Mouse (Mus musculus): ENCODE results near the gene Shisa3. TPM values are rescaled to one million over a fixed set of nuclear protein-coding genes. Genes with fewer than 3 reads are reported as not detected.

Shisa3 gene
- polyA plus RNA-seq, 1 experiment from 2014 or later: 2.0 TPM

- Histone ChIP-seq H3K9me3 (replicated peaks; ENCODE audit: control insufficient read depth, low read length) (no peaks in the 10 kb centered on the region), H3K9ac (ENCODE audit: low read depth, low read length) (no peak overlapping the region), H3K4me2 (no peak overlapping the region), H3K4me3 (ENCODE audit: low read depth, low read length) (no peak overlapping the region), H3K27me3 (ENCODE audit: control insufficient read depth, insufficient read depth, low read length) (no peaks in the 10 kb centered on the region), H3K4me1 (ENCODE audit: control insufficient read depth, insufficient read depth, low read length) (peaks cover 7% of the 10 kb centered on the region), H3K27ac (ENCODE audit: low read depth, low read length) (no peak overlapping the region), H3K36me3 (ENCODE audit: control insufficient read depth, insufficient read depth, low read length) (no peaks in the 10 kb centered on the region)
- WGBS (ENCODE audit: insufficient replicate concordance): 77% methylated on average over 7 of the region's 7 CpGs
- no peak for ATAC-seq (replicated peaks; ENCODE audit: insufficient number of reproducible peaks, low FRiP score, low TSS enrichment)
These were observed 21.8 kb downstream of the Shisa3 start for GRCm38 (mm10) chr5:67629440-67629839.

GRCm38 (mm10) chr5:67629861-67630260 is 22.2 kb downstream of the Shisa3 start:
- H3K9ac ChIP-seq (ENCODE audit: low read depth, low read length): no peak overlapping the region
- no peak for ATAC-seq (replicated peaks; ENCODE audit: insufficient number of reproducible peaks, low FRiP score, low TSS enrichment)
- peaks cover 7% of the 10 kb centered on the region for H3K4me1 ChIP-seq (ENCODE audit: control insufficient read depth, insufficient read depth, low read length)
- no peaks in the 10 kb centered on the region for H3K36me3 ChIP-seq (ENCODE audit: control insufficient read depth, insufficient read depth, low read length)
- WGBS (ENCODE audit: insufficient replicate concordance): 88% methylated on average over 6 of the region's 6 CpGs
- no peak overlapping the region for H3K4me3 ChIP-seq (ENCODE audit: low read depth, low read length)
- no peaks in the 10 kb centered on the region for H3K27me3 ChIP-seq (ENCODE audit: control insufficient read depth, insufficient read depth, low read length)
- H3K27ac ChIP-seq (ENCODE audit: low read depth, low read length): no peak overlapping the region
- H3K9me3 ChIP-seq (replicated peaks; ENCODE audit: control insufficient read depth, low read length): no peaks in the 10 kb centered on the region
- H3K4me2 ChIP-seq: no peak overlapping the region

GRCm38 (mm10) chr5:67631261-67631660 is 23.6 kb downstream of the Shisa3 start:
- 94% methylated on average over 12 of the region's 12 CpGs for WGBS (ENCODE audit: insufficient replicate concordance)

GRCm38 (mm10) chr5:67633138-67633782 is 25.6 kb downstream of the Shisa3 start:
- Histone ChIP-seq H3K27ac (ENCODE audit: low read depth, low read length) (no peak overlapping the region), H3K9me3 (replicated peaks; ENCODE audit: control insufficient read depth, low read length) (no peaks in the 10 kb centered on the region), H3K4me3 (ENCODE audit: low read depth, low read length) (no peak overlapping the region), H3K9ac (ENCODE audit: low read depth, low read length) (no peak overlapping the region), H3K4me1 (ENCODE audit: control insufficient read depth, insufficient read depth, low read length) (peaks cover 7% of the 10 kb centered on the region), H3K27me3 (ENCODE audit: control insufficient read depth, insufficient read depth, low read length) (no peaks in the 10 kb centered on the region), H3K36me3 (ENCODE audit: control insufficient read depth, insufficient read depth, low read length) (no peaks in the 10 kb centered on the region), H3K4me2 (peak overlapping the region; percentile 45)
- ATAC-seq (replicated peaks; ENCODE audit: insufficient number of reproducible peaks, low FRiP score, low TSS enrichment): no peak
- WGBS (ENCODE audit: insufficient replicate concordance): 34% methylated on average over 7 of the region's 7 CpGs

More at GRCm38 (mm10) chr5:67631261-67631660, 23.6 kb downstream of the Shisa3 start:
- H3K9me3 ChIP-seq (replicated peaks; ENCODE audit: control insufficient read depth, low read length): no peaks in the 10 kb centered on the region
- H3K27ac ChIP-seq (ENCODE audit: low read depth, low read length): no peak overlapping the region
- no peaks in the 10 kb centered on the region for H3K36me3 ChIP-seq (ENCODE audit: control insufficient read depth, insufficient read depth, low read length)
- no peak overlapping the region for H3K4me2 ChIP-seq
- no peak for ATAC-seq (replicated peaks; ENCODE audit: insufficient number of reproducible peaks, low FRiP score, low TSS enrichment)
- peaks cover 7% of the 10 kb centered on the region for H3K4me1 ChIP-seq (ENCODE audit: control insufficient read depth, insufficient read depth, low read length)
- no peaks in the 10 kb centered on the region for H3K27me3 ChIP-seq (ENCODE audit: control insufficient read depth, insufficient read depth, low read length)
- no peak overlapping the region for H3K4me3 ChIP-seq (ENCODE audit: low read depth, low read length)
- no peak overlapping the region for H3K9ac ChIP-seq (ENCODE audit: low read depth, low read length)

- Histone ChIP-seq H3K4me3 (ENCODE audit: low read depth, low read length) (no peak overlapping the region), H3K9me3 (replicated peaks; ENCODE audit: control insufficient read depth, low read length) (no peaks in the 10 kb centered on the region), H3K4me1 (ENCODE audit: control insufficient read depth, insufficient read depth, low read length) (peaks cover 7% of the 10 kb centered on the region), H3K27me3 (ENCODE audit: control insufficient read depth, insufficient read depth, low read length) (no peaks in the 10 kb centered on the region), H3K27ac (ENCODE audit: low read depth, low read length) (no peak overlapping the region), H3K9ac (ENCODE audit: low read depth, low read length) (0 out of 2 replicates have a peak overlapping the region, but pooled peaks have one; percentile 22), H3K4me2 (peak overlapping the region; percentile 45), H3K36me3 (ENCODE audit: control insufficient read depth, insufficient read depth, low read length) (no peaks in the 10 kb centered on the region)
- no peak for ATAC-seq (replicated peaks; ENCODE audit: insufficient number of reproducible peaks, low FRiP score, low TSS enrichment)
- WGBS (ENCODE audit: insufficient replicate concordance): 18% methylated on average over 10 of the region's 10 CpGs
These were observed 26.2 kb downstream of the Shisa3 start for GRCm38 (mm10) chr5:67633831-67634268.

GRCm38 (mm10) chr5:67634339-67634738 is 26.7 kb downstream of the Shisa3 start:
- H3K9ac ChIP-seq (ENCODE audit: low read depth, low read length): no peak overlapping the region
- H3K4me3 ChIP-seq (ENCODE audit: low read depth, low read length): no peak overlapping the region
- H3K27me3 ChIP-seq (ENCODE audit: control insufficient read depth, insufficient read depth, low read length): no peaks in the 10 kb centered on the region; the same call in 1 of the 2 replicates
- H3K4me2 ChIP-seq: no peak overlapping the region
- 67% methylated on average over 3 of the region's 3 CpGs for WGBS (ENCODE audit: insufficient replicate concordance)
- no peaks in the 10 kb centered on the region for H3K36me3 ChIP-seq (ENCODE audit: control insufficient read depth, insufficient read depth, low read length)
- H3K4me1 ChIP-seq (ENCODE audit: control insufficient read depth, insufficient read depth, low read length): peaks cover 7% of the 10 kb centered on the region
- H3K27ac ChIP-seq (ENCODE audit: low read depth, low read length): no peak overlapping the region
- no peaks in the 10 kb centered on the region for H3K9me3 ChIP-seq (replicated peaks; ENCODE audit: control insufficient read depth, low read length)
- no peak for ATAC-seq (replicated peaks; ENCODE audit: insufficient number of reproducible peaks, low FRiP score, low TSS enrichment)

GRCm38 (mm10) chr5:67640596-67641312 is 33.1 kb downstream of the Shisa3 start:
- Histone ChIP-seq H3K36me3 (ENCODE audit: control insufficient read depth, insufficient read depth, low read length) (no peaks in the 10 kb centered on the region), H3K4me3 (ENCODE audit: low read depth, low read length) (no peak overlapping the region), H3K9ac (ENCODE audit: low read depth, low read length) (no peak overlapping the region), H3K27ac (ENCODE audit: low read depth, low read length) (no peak overlapping the region), H3K27me3 (ENCODE audit: control insufficient read depth, insufficient read depth, low read length) (no peaks in the 10 kb centered on the region; the same call in 1 of the 2 replicates), H3K4me2 (no peak overlapping the region), H3K9me3 (replicated peaks; ENCODE audit: control insufficient read depth, low read length) (no peaks in the 10 kb centered on the region), H3K4me1 (ENCODE audit: control insufficient read depth, insufficient read depth, low read length) (no peaks in the 10 kb centered on the region)
- 76% methylated on average over 8 of the region's 8 CpGs for WGBS (ENCODE audit: insufficient replicate concordance)
- no peak for ATAC-seq (replicated peaks; ENCODE audit: insufficient number of reproducible peaks, low FRiP score, low TSS enrichment)

- no peak overlapping the region for H3K4me2 ChIP-seq
- H3K4me3 ChIP-seq (ENCODE audit: low read depth, low read length): no peak overlapping the region
- H3K27ac ChIP-seq (ENCODE audit: low read depth, low read length): no peak overlapping the region
- H3K9me3 ChIP-seq (replicated peaks; ENCODE audit: control insufficient read depth, low read length): no peaks in the 10 kb centered on the region
- ATAC-seq (replicated peaks; ENCODE audit: insufficient number of reproducible peaks, low FRiP score, low TSS enrichment): no peak
- 70% methylated on average over 8 of the region's 8 CpGs for WGBS (ENCODE audit: insufficient replicate concordance)
- H3K4me1 ChIP-seq (ENCODE audit: control insufficient read depth, insufficient read depth, low read length): no peaks in the 10 kb centered on the region
- no peaks in the 10 kb centered on the region for H3K36me3 ChIP-seq (ENCODE audit: control insufficient read depth, insufficient read depth, low read length)
- H3K9ac ChIP-seq (ENCODE audit: low read depth, low read length): no peak overlapping the region
- H3K27me3 ChIP-seq (ENCODE audit: control insufficient read depth, insufficient read depth, low read length): no peaks in the 10 kb centered on the region; the same call in 1 of the 2 replicates
These were observed 33.9 kb downstream of the Shisa3 start for GRCm38 (mm10) chr5:67641406-67642120.

All from heart, embryonic 11.5 days (tissue).